Mouse (Mus musculus): ENCODE measurements at regions not wholly inside any gene's neighbourhood (a gene's known extent, or its start where the extent isn't known, plus 50 kb on each side); places are given as distances from the start of the nearest gene placed in this dataset.

DNA sequence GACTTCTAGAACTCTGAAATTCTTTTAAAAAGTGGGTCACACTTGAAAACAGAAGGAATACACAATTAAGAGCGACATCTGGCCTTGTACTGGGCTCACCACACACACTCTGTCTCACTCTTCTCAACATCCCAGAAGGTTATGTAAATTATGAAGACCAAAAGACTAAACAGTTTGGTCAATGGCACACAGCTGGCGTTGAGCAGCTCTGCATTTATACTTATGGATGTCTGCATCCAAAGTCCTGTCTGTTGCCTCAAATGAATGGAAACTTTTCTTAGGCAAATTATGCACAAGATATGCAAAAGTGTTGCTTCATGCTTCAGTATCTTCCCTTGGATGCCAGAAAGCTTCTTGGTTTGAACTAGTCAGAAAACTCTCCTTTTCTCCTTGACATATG lies 323.5 kb downstream of the Ppp3ca start:
- Histone ChIP-seq H3K36me3 (ENCODE audit: control insufficient read depth, insufficient read depth, low read length) (no peaks in the 10 kb centered on the region), H3K4me3 (ENCODE audit: low read depth, low read length) (no peak overlapping the region), H3K9ac (ENCODE audit: low read length) (no peak overlapping the region), H3K27me3 (ENCODE audit: control insufficient read depth, insufficient read depth, low read length) (no peaks in the 10 kb centered on the region), H3K4me2 (ENCODE audit: low read depth, low read length, severe bottlenecking) (no peak overlapping the region), H3K27ac (ENCODE audit: low read depth, low read length) (no peak overlapping the region), H3K4me1 (replicated peaks; ENCODE audit: control insufficient read depth, insufficient read depth, low read length) (no peaks in the 10 kb centered on the region), H3K9me3 (ENCODE audit: control insufficient read depth, low read length) (no peaks in the 10 kb centered on the region)
- ATAC-seq (replicated peaks; ENCODE audit: low FRiP score) (no peak), DNase-seq (ENCODE audit: low spot score) (no peak)
- WGBS = 92% methylated on average over 2 of the region's 2 CpGs

DNA sequence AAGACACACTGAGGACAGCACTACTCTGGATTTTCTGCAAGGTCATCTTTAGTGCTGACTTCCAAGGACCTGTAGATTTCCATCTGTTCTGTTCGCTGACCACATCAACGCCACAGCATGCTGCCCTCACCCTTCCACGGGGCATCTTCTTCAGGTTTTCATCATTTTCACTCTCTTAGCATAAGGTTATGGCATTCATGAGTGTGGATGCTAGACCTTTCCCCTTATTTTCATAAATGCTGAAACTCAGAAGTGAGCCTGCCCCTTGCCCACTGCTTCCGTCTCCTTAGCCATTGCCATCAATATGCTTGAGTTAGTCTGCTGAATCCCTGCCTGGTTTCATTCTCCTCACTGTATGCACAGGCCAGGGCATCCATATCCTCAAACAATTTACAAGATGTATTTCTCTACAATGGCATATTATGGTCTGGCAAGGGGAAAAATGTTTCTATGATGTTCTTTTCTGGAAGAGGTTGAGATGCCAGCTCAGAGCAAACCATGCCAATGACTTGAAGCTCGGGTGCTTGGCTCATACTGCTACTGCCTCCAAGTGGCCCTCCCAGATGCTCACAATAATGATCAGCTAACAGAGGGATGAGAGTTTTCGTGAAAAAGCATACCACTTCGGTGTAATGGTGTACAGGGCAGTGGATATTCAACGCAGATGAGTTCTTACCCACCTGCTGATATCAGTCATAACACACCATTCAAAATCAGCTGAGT lies 324.6 kb downstream of the Ppp3ca start:
- Histone ChIP-seq H3K4me2 (ENCODE audit: low read depth, low read length, severe bottlenecking) (no peak overlapping the region), H3K9me3 (ENCODE audit: control insufficient read depth, low read length) (no peaks in the 10 kb centered on the region), H3K4me1 (replicated peaks; ENCODE audit: control insufficient read depth, insufficient read depth, low read length) (no peaks in the 10 kb centered on the region), H3K27me3 (ENCODE audit: control insufficient read depth, insufficient read depth, low read length) (no peaks in the 10 kb centered on the region), H3K27ac (ENCODE audit: low read depth, low read length) (no peak overlapping the region), H3K9ac (ENCODE audit: low read length) (no peak overlapping the region), H3K36me3 (ENCODE audit: control insufficient read depth, insufficient read depth, low read length) (no peaks in the 10 kb centered on the region), H3K4me3 (ENCODE audit: low read depth, low read length) (no peak overlapping the region)
- 89% methylated on average over 8 of the region's 8 CpGs for WGBS
- DNase-seq (ENCODE audit: low spot score) (no peak), ATAC-seq (replicated peaks; ENCODE audit: low FRiP score) (no peak)

- ATAC-seq (replicated peaks; ENCODE audit: low FRiP score) = no peak
- H3K27ac ChIP-seq (ENCODE audit: low read depth, low read length) = no peak overlapping the region
- H3K4me2 ChIP-seq (ENCODE audit: low read depth, low read length, severe bottlenecking) = no peak overlapping the region
- no peak overlapping the region for H3K9ac ChIP-seq (ENCODE audit: low read length)
- WGBS = 89% methylated on average over 3 of the region's 3 CpGs
- H3K36me3 ChIP-seq (ENCODE audit: control insufficient read depth, insufficient read depth, low read length) = no peaks in the 10 kb centered on the region
- no peaks in the 10 kb centered on the region for H3K27me3 ChIP-seq (ENCODE audit: control insufficient read depth, insufficient read depth, low read length)
- H3K4me3 ChIP-seq (ENCODE audit: low read depth, low read length) = no peak overlapping the region
- no peaks in the 10 kb centered on the region for H3K9me3 ChIP-seq (ENCODE audit: control insufficient read depth, low read length)
- no peaks in the 10 kb centered on the region for H3K4me1 ChIP-seq (replicated peaks; ENCODE audit: control insufficient read depth, insufficient read depth, low read length)
- DNase-seq (ENCODE audit: low spot score) = no peak
Observed at GRCm38 (mm10) chr3:136995611-136996335, 325.8 kb downstream of the Ppp3ca start.

DNA sequence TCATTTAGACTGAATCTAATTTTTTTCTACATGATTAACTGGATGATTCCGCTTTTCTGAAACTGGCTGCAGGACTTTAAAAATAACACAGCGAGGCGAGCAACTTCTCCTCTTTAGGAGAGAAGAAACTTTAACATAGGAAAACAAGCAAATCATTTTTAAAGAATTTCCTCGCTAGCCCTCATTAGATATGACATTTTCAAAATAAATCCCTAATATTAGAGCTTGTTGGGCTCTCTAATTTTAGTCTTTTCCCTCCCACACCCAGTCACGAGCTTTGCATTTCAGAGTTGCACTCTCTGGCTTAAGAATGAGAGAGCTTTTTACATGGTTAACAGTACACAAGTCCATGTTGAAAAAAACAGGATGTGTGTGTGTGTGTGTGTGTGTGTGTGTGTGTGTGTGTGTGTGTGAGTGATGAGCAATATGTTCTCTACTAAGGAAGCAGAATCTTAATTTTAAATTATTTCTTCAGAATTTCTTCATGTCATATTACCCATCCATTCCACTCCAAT lies 326.5 kb downstream of the Ppp3ca start:
- Histone ChIP-seq H3K27ac (ENCODE audit: low read depth, low read length) (no peak overlapping the region), H3K36me3 (ENCODE audit: control insufficient read depth, insufficient read depth, low read length) (no peaks in the 10 kb centered on the region), H3K27me3 (ENCODE audit: control insufficient read depth, insufficient read depth, low read length) (no peaks in the 10 kb centered on the region), H3K4me2 (ENCODE audit: low read depth, low read length, severe bottlenecking) (no peak overlapping the region), H3K4me1 (replicated peaks; ENCODE audit: control insufficient read depth, insufficient read depth, low read length) (no peaks in the 10 kb centered on the region), H3K9ac (ENCODE audit: low read length) (no peak overlapping the region), H3K4me3 (ENCODE audit: low read depth, low read length) (no peak overlapping the region), H3K9me3 (ENCODE audit: control insufficient read depth, low read length) (no peaks in the 10 kb centered on the region)
- DNase-seq (ENCODE audit: low spot score) = no peak
- WGBS = 85% methylated on average over 5 of the region's 5 CpGs
- no peak for ATAC-seq (replicated peaks; ENCODE audit: low FRiP score)

GRCm38 (mm10) chr3:137011551-137011950 lies 329.3 kb upstream of the Emcn start:
- H3K4me1 ChIP-seq (replicated peaks; ENCODE audit: control insufficient read depth, insufficient read depth, low read length) = no peaks in the 10 kb centered on the region
- no peak for ATAC-seq (replicated peaks; ENCODE audit: low FRiP score)
- H3K4me3 ChIP-seq (ENCODE audit: low read depth, low read length) = no peak overlapping the region
- no peaks in the 10 kb centered on the region for H3K9me3 ChIP-seq (ENCODE audit: control insufficient read depth, low read length)
- H3K27me3 ChIP-seq (ENCODE audit: control insufficient read depth, insufficient read depth, low read length) = no peaks in the 10 kb centered on the region
- DNase-seq (ENCODE audit: low spot score) = no peak
- H3K4me2 ChIP-seq (ENCODE audit: low read depth, low read length, severe bottlenecking) = no peak overlapping the region
- no peaks in the 10 kb centered on the region for H3K36me3 ChIP-seq (ENCODE audit: control insufficient read depth, insufficient read depth, low read length)
- H3K27ac ChIP-seq (ENCODE audit: low read depth, low read length) = no peak overlapping the region
- no peak overlapping the region for H3K9ac ChIP-seq (ENCODE audit: low read length)
- WGBS = 71% methylated on average over 2 of the region's 2 CpGs

GRCm38 (mm10) chr3:137014686-137015085 lies 326.2 kb upstream of the Emcn start:
- Histone ChIP-seq H3K27ac (ENCODE audit: low read depth, low read length) (no peak overlapping the region), H3K4me2 (ENCODE audit: low read depth, low read length, severe bottlenecking) (no peak overlapping the region), H3K9ac (ENCODE audit: low read length) (no peak overlapping the region), H3K27me3 (ENCODE audit: control insufficient read depth, insufficient read depth, low read length) (no peaks in the 10 kb centered on the region), H3K4me1 (replicated peaks; ENCODE audit: control insufficient read depth, insufficient read depth, low read length) (no peaks in the 10 kb centered on the region), H3K4me3 (ENCODE audit: low read depth, low read length) (no peak overlapping the region), H3K9me3 (ENCODE audit: control insufficient read depth, low read length) (no peaks in the 10 kb centered on the region), H3K36me3 (ENCODE audit: control insufficient read depth, insufficient read depth, low read length) (no peaks in the 10 kb centered on the region)
- no peak for DNase-seq (ENCODE audit: low spot score)
- no peak for ATAC-seq (replicated peaks; ENCODE audit: low FRiP score)
- 87% methylated on average over 2 of the region's 2 CpGs for WGBS

DNA sequence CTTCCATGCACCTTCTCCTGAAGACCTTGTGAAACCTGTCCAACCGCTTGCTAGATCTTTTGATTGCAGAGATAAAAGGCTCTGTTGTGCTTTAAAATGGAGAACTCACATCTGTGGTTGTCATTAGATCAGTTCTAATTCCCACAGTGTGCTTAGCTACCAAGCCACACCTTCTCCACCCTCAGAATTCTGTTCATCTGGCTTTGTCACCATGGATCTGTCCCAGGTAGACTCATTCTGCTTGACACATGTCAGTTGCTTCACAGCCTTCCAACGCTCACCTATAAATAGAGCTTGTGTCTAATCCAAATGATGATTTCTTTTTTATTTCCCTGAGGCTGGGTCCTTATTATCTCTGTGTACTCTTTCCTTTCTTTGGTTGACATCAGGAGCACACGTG lies 325.7 kb upstream of the Emcn start:
- Histone ChIP-seq H3K9ac (ENCODE audit: low read length) (no peak overlapping the region), H3K4me1 (replicated peaks; ENCODE audit: control insufficient read depth, insufficient read depth, low read length) (no peaks in the 10 kb centered on the region), H3K4me2 (ENCODE audit: low read depth, low read length, severe bottlenecking) (no peak overlapping the region), H3K36me3 (ENCODE audit: control insufficient read depth, insufficient read depth, low read length) (no peaks in the 10 kb centered on the region), H3K4me3 (ENCODE audit: low read depth, low read length) (no peak overlapping the region), H3K27ac (ENCODE audit: low read depth, low read length) (no peak overlapping the region), H3K9me3 (ENCODE audit: control insufficient read depth, low read length) (no peaks in the 10 kb centered on the region), H3K27me3 (ENCODE audit: control insufficient read depth, insufficient read depth, low read length) (no peaks in the 10 kb centered on the region)
- DNase-seq (ENCODE audit: low spot score) = no peak
- ATAC-seq (replicated peaks; ENCODE audit: low FRiP score) = no peak
- WGBS = 81% methylated on average over 3 of the region's 3 CpGs

- ATAC-seq (replicated peaks; ENCODE audit: low FRiP score) (0 out of 2 replicates have a peak, but pooled peaks have one; percentile 44), DNase-seq (ENCODE audit: low spot score) (no peak)
- no peaks in the 10 kb centered on the region for H3K27me3 ChIP-seq (ENCODE audit: control insufficient read depth, insufficient read depth, low read length)
- no peak overlapping the region for H3K27ac ChIP-seq (ENCODE audit: low read depth, low read length)
- H3K4me2 ChIP-seq (ENCODE audit: low read depth, low read length, severe bottlenecking) = no peak overlapping the region
- no peaks in the 10 kb centered on the region for H3K36me3 ChIP-seq (ENCODE audit: control insufficient read depth, insufficient read depth, low read length)
- no peak overlapping the region for H3K9ac ChIP-seq (ENCODE audit: low read length)
- no peaks in the 10 kb centered on the region for H3K9me3 ChIP-seq (ENCODE audit: control insufficient read depth, low read length)
- no peak overlapping the region for H3K4me3 ChIP-seq (ENCODE audit: low read depth, low read length)
- WGBS = 54% methylated on average over 3 of the region's 3 CpGs
- H3K4me1 ChIP-seq (replicated peaks; ENCODE audit: control insufficient read depth, insufficient read depth, low read length) = no peaks in the 10 kb centered on the region
Observed at GRCm38 (mm10) chr3:137019971-137020634, 320.8 kb upstream of the Emcn start.

Data from forebrain, embryonic 11.5 days (tissue).